Mouse (Mus musculus): ENCODE measurements around the gene Il7r.
"Not testable (repeated sequence)": the region's sequence is repeated elsewhere in the genome, so short reads cannot be mapped to it uniquely, and the experiment has no call there.

Gene Il7r

GRCm38 (mm10) chr15:9530076-9530475 is at the start of gene Il7r:
Gene Il7r, minus strand, starts transcription at chr15:9530176.
- DNase-seq: no peak

DNA sequence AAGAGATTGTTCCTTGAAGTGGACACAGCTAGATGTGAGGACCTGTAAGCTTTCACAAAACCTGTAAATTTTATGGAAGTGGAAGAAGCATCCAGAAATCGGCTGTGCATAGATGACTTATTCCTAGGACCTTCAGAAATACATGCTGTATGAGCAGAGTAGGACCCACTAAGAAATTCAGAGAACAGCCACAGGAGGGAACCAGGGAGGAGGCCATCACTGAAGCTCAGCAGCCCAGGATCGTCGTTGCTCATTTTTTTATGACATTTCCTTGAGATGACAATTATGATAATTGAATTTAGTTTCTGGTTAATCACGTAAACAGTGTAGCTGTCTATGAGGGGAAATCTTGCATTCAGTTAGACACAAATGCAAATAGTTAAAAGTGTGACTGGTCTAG is 47.3 kb upstream of the Il7r start:
- DNase-seq: no peak

- no peak for DNase-seq
These were observed 44.8 kb upstream of the Il7r start for GRCm38 (mm10) chr15:9574796-9575195.

DNA sequence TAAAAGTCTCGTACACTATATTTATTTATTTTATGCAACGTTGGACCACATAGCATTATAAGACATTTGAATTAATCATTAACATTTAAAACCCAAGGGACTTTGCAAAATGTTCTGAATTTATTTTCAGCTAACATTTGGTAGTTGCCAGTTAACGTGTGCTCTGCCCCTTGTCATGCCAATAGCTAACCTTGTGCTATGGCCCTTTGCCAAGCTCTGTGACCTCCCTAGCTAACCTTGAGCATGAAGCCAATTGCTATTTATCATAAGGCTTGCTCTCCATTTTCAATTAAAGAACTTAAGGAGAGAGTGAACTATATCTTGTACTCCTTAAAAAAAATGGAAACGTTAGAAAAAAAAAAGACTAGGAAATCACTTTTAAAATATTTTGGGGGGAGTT is 43.4 kb upstream of the Il7r start:
- DNase-seq: no peak

GRCm38 (mm10) chr15:9572664-9573063 is 42.7 kb upstream of the Il7r start:
- DNase-seq: no peak

DNA sequence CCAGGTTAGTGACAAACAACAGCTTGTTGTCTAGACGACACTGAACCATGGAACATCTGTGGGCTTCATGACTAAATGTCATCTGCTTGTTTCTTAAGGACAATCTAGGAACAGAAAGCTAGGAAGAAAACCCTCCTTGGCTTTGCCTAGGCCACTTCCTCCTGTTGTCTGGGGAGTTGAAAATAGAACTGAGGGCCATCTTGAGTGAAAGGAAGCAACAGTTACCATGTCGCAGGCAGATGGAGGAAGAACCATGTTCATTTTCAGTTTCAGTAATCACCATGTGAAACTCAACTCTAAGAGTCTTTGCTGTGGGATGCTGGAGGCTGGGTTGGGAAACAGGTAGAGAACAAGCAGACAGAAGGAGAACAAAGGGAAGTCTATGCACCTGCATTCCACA is 41.9 kb upstream of the Il7r start:
- DNase-seq: no peak

DNA sequence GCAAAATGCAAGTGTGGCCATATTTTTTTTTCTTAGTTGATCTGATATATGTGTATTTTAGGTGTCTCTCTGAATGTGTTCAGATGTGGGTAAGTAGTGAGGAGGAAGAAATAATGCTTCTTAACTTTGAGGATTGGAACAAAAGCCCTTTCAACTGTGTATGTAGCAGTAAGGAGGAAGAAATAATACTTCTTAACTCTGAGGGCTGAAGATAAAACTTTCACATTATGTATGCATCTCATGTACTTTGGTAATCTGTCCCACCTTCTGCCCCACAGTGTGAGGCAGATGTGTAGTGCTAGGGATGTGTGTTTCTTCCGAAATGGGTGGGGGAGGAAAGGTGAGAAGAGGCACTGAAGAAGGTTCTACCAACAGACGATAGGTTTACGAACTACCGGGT is 37.3 kb upstream of the Il7r start:
- no peak for DNase-seq

- no peak for DNase-seq
These were observed 35.4 kb upstream of the Il7r start for GRCm38 (mm10) chr15:9565396-9565795.

- DNase-seq: no peak
These were observed 34.2 kb upstream of the Il7r start for GRCm38 (mm10) chr15:9564156-9564555.

DNA sequence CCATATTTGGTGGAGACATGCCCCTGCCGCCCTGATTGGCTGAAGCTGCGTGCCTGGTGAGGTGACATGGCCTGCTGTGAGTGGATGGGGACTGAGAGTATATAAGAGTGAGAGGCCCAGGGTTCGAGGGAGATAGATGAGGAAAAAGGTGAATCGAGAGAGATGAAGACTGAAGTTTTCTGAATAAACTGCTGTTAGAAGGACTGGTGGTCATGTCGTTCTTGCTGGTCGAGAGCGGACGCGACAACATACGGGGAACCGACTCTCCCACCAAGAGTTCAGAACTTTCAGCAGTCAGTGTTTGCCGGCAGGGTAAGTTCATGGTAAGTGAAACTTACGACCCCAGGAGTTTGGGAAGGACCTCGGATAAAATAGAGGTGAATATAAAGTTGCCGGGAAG is 27.3 kb upstream of the Il7r start:
- not testable (repeated sequence) for DNase-seq

DNA sequence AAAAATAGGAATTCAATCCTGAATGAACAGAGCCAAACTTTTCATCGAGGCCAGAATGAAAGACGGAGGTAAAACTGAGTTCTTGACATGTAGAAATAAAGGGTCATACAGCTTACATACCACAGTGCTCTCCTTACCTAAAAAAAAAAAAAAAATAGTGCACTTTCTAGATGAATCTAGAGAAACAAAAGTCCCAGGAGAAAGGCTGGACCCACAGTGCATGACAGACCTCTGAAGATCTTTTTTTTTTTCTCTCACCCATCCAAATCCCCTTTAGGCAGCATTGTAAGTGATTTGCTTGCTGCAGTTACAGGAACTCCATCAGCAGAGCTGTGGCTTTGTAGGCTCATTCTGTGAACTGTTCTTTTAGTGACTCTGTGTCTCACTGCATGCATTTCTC is 19.0 kb upstream of the Il7r start:
- no peak for DNase-seq

DNA sequence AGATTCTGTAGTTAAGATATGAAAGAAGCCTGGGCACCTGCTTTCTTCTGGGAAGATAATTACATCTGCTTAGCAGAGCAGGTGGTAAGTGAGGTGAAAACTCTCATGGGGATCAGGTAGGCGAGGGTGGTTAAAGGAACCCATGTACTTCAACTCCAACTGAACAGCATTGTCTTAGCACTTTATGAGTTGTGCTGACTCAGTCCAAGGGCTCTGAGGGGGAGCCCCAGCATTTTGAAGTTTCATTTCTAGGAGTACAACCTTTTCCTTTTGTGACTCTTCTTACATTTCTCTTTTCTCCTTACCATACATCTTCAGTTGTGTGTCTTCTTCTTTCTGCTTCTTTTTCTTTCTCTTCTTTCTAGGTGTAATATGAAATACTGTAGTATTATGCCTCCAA is 5.2 kb upstream of the Il7r start:
- no peak for DNase-seq

DNA sequence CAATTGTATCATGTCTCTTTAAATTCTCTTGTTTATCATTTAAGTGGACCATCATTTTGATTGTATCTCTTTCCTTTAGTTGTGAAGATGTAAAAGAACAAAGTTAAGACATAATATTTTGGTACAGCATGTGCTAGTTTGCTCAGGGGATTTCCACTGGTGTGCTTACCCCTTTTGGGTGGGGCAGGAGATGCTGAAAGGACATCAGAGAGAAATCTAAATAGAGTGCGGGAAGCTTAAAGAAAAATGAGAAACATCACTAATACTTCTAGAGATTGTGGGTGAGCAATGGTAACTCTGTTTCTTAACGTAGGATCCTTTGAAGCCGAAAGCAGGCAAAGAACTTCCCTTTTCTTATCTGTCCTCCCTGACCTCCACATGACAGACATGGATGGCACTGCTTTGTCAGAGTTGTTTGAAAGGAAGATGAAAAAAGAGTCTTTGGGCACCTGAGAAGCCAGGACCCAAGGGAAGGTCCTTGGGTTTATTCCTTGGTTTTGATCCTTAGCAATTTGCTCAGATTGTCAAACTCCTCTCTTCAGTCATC is 3.5 kb upstream of the Il7r start:
- DNase-seq: no peak

- no peak for DNase-seq
These were observed 330 bp downstream of the Il7r start for GRCm38 (mm10) chr15:9529646-9530045.

DNA sequence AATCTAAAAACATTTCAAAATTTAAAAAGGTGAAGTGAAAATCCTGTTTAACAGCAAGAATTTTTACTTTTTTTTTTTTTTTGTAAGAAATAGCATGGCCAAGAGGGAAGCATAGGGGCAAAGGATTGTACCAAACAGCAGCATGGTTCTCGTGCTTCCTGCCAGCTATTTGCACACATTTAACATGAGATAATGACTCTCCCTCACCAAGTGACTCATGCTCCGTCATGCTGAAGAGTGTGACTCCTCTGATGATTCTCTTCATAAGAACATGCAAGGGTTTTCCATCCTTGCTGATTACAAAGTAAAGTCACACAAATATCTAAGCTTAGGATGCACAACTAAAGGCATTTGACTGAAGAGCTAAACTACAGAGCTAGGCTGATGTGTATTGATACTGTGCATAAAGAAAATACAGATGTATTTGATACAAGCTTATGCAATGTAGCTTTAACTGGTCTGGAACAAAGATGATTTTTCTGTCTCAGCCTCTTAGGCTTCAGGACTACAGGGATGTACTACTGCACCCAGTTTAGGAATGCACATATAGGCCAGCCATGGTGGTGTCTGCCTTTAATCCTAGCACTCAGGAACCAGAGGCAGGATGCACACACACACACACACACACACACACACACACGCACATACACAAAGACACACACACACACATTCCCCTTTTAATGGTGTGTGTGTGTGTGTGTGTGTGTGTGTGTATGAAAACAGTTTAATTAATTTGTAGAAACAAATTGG is 1.6 kb downstream of the Il7r start:
- DNase-seq: no peak

GRCm38 (mm10) chr15:9526412-9526811 is 3.6 kb downstream of the Il7r start:
- no peak for DNase-seq

GRCm38 (mm10) chr15:9524907-9525306 is 5.1 kb downstream of the Il7r start:
- no peak for DNase-seq

- no peak for DNase-seq
These were observed 6.0 kb downstream of the Il7r start for GRCm38 (mm10) chr15:9523956-9524355.

GRCm38 (mm10) chr15:9523059-9523458 is 6.9 kb downstream of the Il7r start:
- no peak for DNase-seq

DNA sequence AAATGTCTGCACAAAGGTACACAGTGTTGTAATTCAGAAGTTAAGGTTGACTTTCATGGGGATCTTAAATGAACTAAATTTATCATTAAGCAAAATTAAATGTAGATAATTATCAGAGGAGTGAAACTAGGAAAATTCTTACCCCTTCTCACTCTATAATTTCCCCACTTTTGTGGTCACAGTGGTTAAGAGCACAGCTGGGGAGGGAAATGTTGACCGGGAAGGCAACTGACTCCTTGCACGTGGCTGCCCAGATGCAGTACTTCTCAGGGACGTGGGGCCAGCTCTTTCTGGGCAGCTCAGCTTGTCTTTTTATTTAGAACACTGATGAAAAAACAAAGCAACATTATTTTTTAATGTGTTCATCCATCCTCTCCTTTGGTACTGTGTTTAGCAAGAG is 37.9 kb downstream of the Il7r start:
- no peak for DNase-seq

DNA sequence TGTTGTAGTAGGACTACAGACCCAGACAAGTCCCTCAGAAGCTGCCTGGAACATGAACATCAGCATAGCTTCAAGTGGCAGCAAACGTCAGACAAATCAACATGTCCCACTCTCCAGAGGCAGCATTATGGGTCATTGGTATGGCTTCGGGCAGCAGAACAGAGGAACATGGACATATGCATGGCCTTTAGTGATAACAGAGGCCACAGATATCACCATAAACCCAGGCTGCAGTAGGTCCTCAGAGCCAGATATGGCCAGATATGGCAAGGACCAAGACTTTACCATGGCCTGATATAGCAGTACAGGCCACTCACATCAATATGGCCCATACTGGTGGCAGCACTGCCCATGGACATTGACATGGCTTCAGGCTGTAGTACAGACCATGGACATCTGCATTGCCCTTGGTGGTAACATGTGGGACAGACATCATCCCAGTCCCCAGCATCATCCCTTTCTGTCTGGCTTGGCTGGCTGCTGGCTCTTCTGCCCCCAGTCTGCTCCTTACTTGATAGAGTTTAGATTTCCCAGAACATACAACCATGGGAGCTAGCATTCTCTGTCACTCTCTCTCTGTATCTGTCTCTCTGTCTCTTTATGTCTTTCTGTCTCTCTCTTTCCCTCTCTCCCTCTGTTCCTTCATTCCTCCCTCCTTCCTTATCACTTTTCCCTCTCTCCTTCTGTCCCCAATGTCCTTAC is 40.4 kb downstream of the Il7r start:
- DNase-seq: no peak

- no peak for DNase-seq
These were observed 56.8 kb downstream of the Il7r start for GRCm38 (mm10) chr15:9473188-9473587.

DNA sequence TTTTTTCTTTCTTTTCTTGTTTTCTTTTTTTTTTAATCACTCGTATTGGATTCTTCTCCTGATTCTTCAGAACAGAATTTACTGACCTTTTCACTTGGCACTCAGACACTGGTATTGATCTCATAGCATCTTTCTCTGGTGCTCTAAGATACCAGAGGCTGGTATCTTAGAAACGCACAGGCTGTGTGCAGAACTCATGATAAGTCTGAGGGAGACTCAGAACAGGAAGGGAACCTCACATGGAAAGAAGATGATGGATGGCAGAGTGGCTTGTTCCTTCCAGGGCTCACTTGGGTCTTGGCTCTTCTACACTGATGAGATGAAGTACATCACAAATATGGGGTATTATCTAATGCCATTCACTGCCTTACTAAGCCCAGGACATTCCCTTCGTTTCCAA is 57.4 kb downstream of the Il7r start:
- no peak for DNase-seq

GRCm38 (mm10) chr15:9472167-9472566 is 57.8 kb downstream of the Il7r start:
- no peak for DNase-seq
